Mouse (Mus musculus) brain, embryonic 14.5 days (tissue): Measurements from ENCODE around the gene 1700003F12Rik.

Experiments
- CTCF ChIP-seq: fragments of 200-500 bp; IDR thresholded peaks from 2 replicates; pipeline ENCODE4 v1.5.1; 2012; ENCODE audit warnings: inconsistent platforms, mild to moderate bottlenecking, moderate library complexity, borderline replicate concordance; ENCODE audit not compliant: insufficient read depth, insufficient read length; ENCODE audit errors: extremely low read depth
- POLR2A ChIP-seq: fragments of 200-500 bp; IDR thresholded peaks from 2 replicates; pipeline ENCODE4 v1.6.1; 2012; ENCODE audit warnings: mild to moderate bottlenecking, inconsistent platforms, borderline replicate concordance; ENCODE audit not compliant: poor library complexity, insufficient read depth, insufficient read length, severe bottlenecking; ENCODE audit errors: extremely low read depth

DNA sequence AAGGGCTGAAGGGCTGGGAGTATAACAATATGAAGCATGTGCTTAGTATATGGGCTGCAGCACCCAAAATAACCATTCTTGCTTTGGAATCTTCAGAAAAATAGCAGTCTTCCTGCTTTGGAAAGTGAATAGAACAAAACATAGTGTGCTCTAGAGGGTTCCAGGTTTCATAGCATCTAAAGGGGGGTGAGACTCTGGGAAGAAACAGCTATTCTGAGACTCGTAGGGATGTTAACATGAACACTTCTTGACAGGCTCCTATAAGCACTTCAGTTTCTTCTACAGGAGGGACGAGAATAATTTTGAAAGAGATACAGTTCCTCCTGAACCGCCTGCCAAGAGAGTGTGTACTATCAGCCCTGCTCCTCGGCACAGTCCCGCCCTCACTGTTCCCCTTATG, 29.5 kb upstream of the 1700003F12Rik start:
- TF ChIP-seq POLR2A (no peak), CTCF (no peak)
